Mouse (Mus musculus): ENCODE results near the gene Natd1. TPM values are rescaled to one million over a fixed set of nuclear protein-coding genes. Genes with fewer than 3 reads are reported as not detected.

Gene Natd1
- polyA plus RNA-seq, 1 experiment from 2014 or later = 19.9 TPM

DNA sequence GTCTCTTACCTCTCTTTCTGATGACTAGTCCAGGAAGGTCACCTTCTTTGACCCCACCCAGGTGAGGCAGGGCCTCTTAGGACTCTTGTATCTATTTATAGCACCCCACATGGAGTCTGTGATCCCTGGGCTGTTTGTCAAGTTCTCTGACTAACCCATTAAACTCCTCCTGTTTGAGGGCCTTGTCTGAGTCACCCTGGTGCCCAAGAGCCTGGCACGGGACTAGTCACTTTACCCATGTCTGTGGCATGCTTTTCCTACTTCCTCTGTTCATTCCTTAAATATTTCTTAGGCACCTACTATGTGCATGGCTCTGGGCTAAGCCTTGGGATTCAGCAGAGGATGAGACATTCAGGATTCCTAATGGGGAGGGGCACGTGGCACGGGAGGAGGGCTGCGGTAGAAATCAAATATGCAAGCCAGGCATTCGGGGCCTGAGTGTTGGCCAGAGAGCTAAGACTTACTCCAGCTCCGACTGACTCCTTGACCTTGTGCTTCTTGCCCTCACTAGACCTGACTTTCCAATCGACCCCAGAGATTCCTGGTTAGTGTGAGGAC lies 16.3 kb upstream of the Natd1 start:
- Histone ChIP-seq H3K4me1 (peaks cover 60% of the 10 kb centered on the region), H3K4me3 (peak overlapping the region; percentile 89), H3K27ac (replicated peaks) (0 out of 2 replicates have a peak overlapping the region, but pooled peaks have one; percentile 90), H3K27me3 (replicated peaks; ENCODE audit: low read depth, poor library complexity, severe bottlenecking) (peaks cover 8% of the 10 kb centered on the region; the same call in 1 of the 2 replicates), H3K9me3 (no peaks in the 10 kb centered on the region), H3K36me3 (replicated peaks) (peaks cover 14% of the 10 kb centered on the region; the same call in 1 of the 2 replicates)
- DNase-seq (ENCODE audit: low spot score) = no peak
- WGBS = 28% methylated on average over 7 of the region's 7 CpGs

DNA sequence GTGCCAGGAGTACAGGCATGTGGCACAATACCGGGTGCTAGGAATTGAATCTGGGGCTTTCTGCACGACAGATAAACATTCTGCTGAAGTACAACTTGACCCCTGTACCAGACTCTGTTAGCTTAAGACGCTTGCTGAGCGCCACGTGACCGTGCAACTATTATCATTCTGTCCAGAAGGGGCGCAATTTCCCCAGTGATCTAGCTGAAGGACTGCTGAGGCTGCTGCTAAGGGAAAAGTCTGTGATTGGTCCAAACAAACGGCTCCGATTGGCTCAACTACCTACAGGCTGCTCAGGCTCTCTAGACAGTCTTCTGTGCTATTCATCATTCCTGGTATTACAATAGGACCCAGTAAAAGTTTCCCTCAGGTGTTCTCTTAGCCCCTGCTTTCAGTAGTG lies 12.7 kb upstream of the Natd1 start:
- Histone ChIP-seq H3K4me3 (peak overlapping the region; percentile 40), H3K27ac (replicated peaks) (peak overlapping the region; percentile 67)
- WGBS = under 1% methylated on average over 9 of the region's 9 CpGs

DNA sequence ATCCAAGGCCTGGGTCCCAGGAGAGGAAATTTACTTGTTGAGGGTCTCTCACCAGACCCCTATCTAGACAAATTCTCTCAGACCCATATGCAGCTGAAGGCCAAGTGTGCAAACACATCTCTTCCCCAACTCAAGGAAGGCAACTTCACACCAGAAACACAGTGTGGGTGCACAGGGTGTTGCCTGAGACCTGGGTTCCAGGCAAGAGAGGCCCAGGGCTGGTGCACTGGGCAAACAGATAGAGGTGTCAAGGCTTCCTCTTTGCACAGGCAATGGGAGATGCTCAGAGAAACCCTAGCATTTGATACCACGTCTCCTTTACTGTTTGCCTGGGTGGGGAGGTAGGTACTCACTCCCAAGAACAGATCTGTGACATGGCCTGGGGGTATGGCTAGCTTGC lies 10.4 kb upstream of the Natd1 start:
- H3K4me3 ChIP-seq = no peak overlapping the region
- H3K36me3 ChIP-seq (replicated peaks) = peaks cover 7% of the 10 kb centered on the region
- H3K4me1 ChIP-seq = peaks cover 16% of the 10 kb centered on the region
- H3K27me3 ChIP-seq (replicated peaks; ENCODE audit: low read depth, poor library complexity, severe bottlenecking) = no peaks in the 10 kb centered on the region
- H3K9me3 ChIP-seq = no peaks in the 10 kb centered on the region
- DNase-seq (ENCODE audit: low spot score) = no peak
- WGBS = 89% methylated on average over 1 of the region's 1 CpGs
- H3K27ac ChIP-seq (replicated peaks) = no peak overlapping the region

More for the DNA sequence above, 12.7 kb upstream of the Natd1 start:
- Histone ChIP-seq H3K9me3 (no peaks in the 10 kb centered on the region), H3K27me3 (replicated peaks; ENCODE audit: low read depth, poor library complexity, severe bottlenecking) (peaks cover 8% of the 10 kb centered on the region; the same call in 1 of the 2 replicates), H3K4me1 (peaks cover 34% of the 10 kb centered on the region), H3K36me3 (replicated peaks) (no peaks in the 10 kb centered on the region)
- DNase-seq (ENCODE audit: low spot score) = peak; percentile 92

DNA sequence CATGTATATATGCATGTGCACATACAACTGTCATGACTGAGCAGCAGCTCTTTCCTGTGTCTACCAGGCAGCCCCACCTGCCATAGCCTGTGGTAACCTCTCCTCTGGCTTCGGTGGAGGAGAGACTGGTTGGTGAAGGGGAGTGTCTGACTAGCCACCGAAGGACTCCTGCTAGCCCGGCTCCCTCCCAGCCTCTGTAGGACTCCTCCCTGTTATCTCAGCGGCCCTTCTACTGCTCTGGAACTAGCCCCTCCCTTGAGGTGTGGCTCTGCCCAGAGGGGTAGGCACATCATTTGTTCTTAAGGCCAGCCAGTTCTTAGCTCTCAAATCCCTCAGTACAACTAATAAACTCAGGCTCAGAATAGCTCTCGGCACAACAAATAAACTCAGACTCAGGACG lies 9.9 kb upstream of the Natd1 start:
- Histone ChIP-seq H3K27me3 (replicated peaks; ENCODE audit: low read depth, poor library complexity, severe bottlenecking) (no peaks in the 10 kb centered on the region), H3K36me3 (replicated peaks) (peaks cover 7% of the 10 kb centered on the region), H3K9me3 (no peaks in the 10 kb centered on the region), H3K4me1 (peaks cover 16% of the 10 kb centered on the region), H3K27ac (replicated peaks) (no peak overlapping the region), H3K4me3 (no peak overlapping the region)
- DNase-seq (ENCODE audit: low spot score) = no peak
- WGBS = 48% methylated on average over 6 of the region's 6 CpGs

DNA sequence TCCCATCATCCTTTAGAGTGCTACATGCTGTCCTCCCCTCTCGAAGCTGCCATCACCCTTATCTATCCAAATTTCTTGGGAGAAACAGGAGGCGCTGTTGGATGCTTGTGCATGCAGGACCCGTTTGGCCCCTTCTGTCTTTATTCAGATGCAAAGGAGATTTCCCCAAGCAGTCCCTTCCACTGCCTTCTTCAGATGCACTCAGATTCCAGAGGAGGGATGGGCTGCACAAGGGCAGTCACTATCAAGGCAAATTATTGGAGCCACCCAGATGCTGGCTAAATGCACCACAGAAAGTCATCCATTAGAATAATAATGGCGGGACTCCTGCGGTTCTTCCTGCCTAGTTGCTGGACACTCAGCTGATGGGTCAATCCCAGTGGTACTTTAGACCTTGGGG lies 8.4 kb upstream of the Natd1 start:
- DNase-seq (ENCODE audit: low spot score) = no peak
- Histone ChIP-seq H3K4me3 (no peak overlapping the region), H3K36me3 (replicated peaks) (peaks cover 7% of the 10 kb centered on the region), H3K27me3 (replicated peaks; ENCODE audit: low read depth, poor library complexity, severe bottlenecking) (no peaks in the 10 kb centered on the region), H3K9me3 (no peaks in the 10 kb centered on the region), H3K4me1 (peaks cover 14% of the 10 kb centered on the region), H3K27ac (replicated peaks) (no peak overlapping the region)
- WGBS = 73% methylated on average over 5 of the region's 5 CpGs

DNA sequence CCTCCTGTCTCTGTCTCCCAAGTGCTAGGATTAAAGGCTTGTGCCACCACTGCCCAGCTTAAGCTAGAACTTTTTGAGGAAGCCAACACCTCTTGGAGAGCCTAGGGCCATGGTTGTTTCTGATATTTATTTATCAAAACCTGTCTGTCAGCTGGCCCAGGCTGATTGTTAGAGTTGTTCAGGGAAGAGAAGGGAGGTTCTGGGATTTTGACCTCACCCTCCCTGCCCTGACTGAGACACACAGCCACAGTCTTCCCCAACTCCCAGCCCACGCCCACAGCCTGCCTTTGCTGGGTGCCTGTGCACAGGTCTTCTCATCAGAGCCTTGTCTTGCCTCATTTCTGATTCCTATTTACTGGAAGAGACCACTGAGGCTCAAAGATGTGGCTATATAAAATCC lies 7.6 kb upstream of the Natd1 start:
- 81% methylated on average over 1 of the region's 1 CpGs for WGBS
- no peak for DNase-seq (ENCODE audit: low spot score)
- H3K27me3 ChIP-seq (replicated peaks; ENCODE audit: low read depth, poor library complexity, severe bottlenecking) = no peaks in the 10 kb centered on the region
- H3K36me3 ChIP-seq (replicated peaks) = peaks cover 7% of the 10 kb centered on the region
- H3K4me3 ChIP-seq = no peak overlapping the region
- no peaks in the 10 kb centered on the region for H3K9me3 ChIP-seq
- H3K4me1 ChIP-seq = peaks cover 6% of the 10 kb centered on the region
- no peak overlapping the region for H3K27ac ChIP-seq (replicated peaks)

DNA sequence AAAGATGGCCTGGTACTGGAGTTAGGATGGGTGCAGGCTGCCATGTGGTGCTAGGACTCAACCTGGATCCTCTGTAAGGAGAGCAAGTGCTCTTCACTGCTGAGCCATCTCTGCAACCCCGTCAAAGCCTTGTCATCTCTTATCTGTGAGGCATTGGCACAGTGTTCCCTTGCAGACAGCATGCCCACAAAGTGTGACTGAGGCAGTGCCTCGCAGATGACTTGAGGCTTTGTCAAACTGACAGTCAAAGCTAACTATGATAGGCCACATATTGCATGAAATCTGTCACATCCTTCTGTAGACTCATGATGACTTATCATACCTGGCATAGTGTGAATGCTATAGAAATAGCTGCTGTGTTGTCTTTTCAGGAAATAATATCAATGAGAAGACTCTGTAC lies 5.5 kb upstream of the Natd1 start:
- DNase-seq (ENCODE audit: low spot score) = no peak
- H3K27me3 ChIP-seq (replicated peaks; ENCODE audit: low read depth, poor library complexity, severe bottlenecking) = no peaks in the 10 kb centered on the region
- H3K9me3 ChIP-seq = no peaks in the 10 kb centered on the region
- WGBS = 81% methylated on average over 2 of the region's 2 CpGs
- H3K4me3 ChIP-seq = no peak overlapping the region
- H3K4me1 ChIP-seq = peaks cover 20% of the 10 kb centered on the region
- H3K36me3 ChIP-seq (replicated peaks) = peaks cover 7% of the 10 kb centered on the region
- no peak overlapping the region for H3K27ac ChIP-seq (replicated peaks)

DNA sequence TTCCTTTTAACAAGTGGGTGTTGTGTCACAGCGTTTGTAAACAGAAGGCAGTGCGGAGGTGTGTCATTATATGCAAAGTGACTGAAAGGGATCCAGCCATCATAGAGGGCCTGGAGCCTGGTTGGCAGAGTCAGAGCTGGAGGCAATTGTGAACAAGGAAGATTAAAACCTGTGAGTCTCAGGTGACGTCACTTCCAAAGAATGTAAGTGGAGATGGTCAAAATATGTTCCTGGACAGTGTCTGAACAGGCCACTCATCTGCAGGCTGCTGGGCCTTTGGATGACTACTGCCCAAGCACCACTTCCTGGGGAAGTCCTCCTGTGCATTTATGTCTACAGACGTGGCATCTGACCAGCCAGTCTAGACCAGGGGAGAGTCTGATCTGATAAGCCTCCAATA lies 651 bp upstream of the Natd1 start:
- no peaks in the 10 kb centered on the region for H3K36me3 ChIP-seq (replicated peaks)
- H3K4me3 ChIP-seq = no peak overlapping the region
- no peaks in the 10 kb centered on the region for H3K9me3 ChIP-seq
- no peaks in the 10 kb centered on the region for H3K27me3 ChIP-seq (replicated peaks; ENCODE audit: low read depth, poor library complexity, severe bottlenecking)
- no peak for DNase-seq (ENCODE audit: low spot score)
- H3K27ac ChIP-seq (replicated peaks) = no peak overlapping the region
- WGBS = 74% methylated on average over 4 of the region's 4 CpGs
- peaks cover 53% of the 10 kb centered on the region for H3K4me1 ChIP-seq

DNA sequence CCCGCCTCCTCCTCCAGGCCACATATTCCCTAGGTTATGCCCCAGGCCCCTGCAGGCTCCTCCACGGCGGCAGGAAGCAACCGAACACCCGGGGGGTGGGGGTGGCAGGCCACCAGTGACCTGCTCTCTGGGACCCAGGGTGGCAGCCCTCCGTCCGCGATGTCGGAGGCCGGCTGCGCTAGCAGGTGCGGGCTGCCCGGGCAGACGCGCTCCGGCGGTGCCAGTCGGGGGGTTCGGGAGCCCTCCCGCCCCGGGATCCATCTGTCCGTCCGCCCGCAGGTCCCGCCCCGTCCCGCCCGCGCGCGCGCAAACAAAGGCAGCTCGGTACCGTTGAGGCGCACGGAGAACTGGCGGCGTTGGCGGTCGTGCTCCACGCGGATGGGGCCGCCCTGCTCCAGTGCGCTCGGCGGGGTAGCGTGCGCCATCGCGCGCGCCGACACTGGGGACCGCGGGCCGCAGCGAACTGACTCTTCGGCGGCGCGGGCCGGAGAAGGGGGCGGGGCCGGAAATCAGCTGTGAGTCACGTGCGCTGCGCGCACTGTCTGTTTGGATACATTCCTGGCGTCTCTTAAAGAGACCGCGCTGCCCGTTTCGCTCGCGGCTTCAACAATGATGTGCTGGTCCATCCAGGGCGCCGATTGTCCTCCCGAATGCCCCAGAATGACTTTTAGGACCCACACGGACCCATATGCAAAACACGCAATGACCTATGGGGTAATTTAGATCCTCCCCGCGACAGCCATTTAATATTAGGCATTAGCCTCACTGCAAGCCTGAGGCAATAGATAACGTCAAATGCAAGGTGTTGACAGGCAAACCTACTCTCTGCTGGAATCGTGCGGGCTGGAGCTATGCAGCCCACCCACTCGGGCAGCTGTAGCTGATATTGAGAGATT lies 1.0 kb downstream of the Natd1 start:
- WGBS = under 1% methylated on average over 86 of the region's 86 CpGs
- peak overlapping the region; percentile 93 for H3K27ac ChIP-seq (replicated peaks)

DNA sequence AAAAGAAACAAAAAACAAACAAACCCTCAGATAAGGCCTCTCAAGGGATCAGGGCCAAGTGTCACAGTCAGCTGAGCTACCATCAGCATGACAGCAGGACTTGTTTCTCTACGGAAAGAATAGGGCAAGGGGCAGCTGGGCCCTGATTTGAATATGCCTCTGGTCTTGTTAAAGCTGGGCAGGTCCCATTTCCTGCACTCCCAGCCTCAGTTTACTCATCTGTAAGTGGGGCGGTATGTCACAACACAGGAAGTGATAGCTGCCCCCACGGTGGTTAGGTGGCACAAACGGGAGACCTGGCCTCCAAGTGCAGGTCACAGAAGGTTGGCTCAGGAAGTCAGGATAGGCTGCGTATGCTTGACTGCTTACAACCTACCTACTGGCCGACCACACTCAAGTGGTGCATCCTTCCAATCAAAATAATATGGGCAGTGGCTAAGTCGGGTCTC lies 2.0 kb downstream of the Natd1 start:
- Histone ChIP-seq H3K4me1 (peaks cover 53% of the 10 kb centered on the region), H3K36me3 (replicated peaks) (no peaks in the 10 kb centered on the region), H3K9me3 (no peaks in the 10 kb centered on the region), H3K27ac (replicated peaks) (no peak overlapping the region), H3K27me3 (replicated peaks; ENCODE audit: low read depth, poor library complexity, severe bottlenecking) (no peaks in the 10 kb centered on the region), H3K4me3 (peak overlapping the region; percentile 99)
- no peak for DNase-seq (ENCODE audit: low spot score)
- WGBS = 28% methylated on average over 7 of the region's 7 CpGs

More for the DNA sequence above, 1.0 kb downstream of the Natd1 start:
- H3K36me3 ChIP-seq (replicated peaks) = no peaks in the 10 kb centered on the region
- no peaks in the 10 kb centered on the region for H3K9me3 ChIP-seq
- no peaks in the 10 kb centered on the region for H3K27me3 ChIP-seq (replicated peaks; ENCODE audit: low read depth, poor library complexity, severe bottlenecking)
- peaks cover 53% of the 10 kb centered on the region for H3K4me1 ChIP-seq
- peak overlapping the region; percentile 99 for H3K4me3 ChIP-seq
- peak; percentile 94 for DNase-seq (ENCODE audit: low spot score)

DNA sequence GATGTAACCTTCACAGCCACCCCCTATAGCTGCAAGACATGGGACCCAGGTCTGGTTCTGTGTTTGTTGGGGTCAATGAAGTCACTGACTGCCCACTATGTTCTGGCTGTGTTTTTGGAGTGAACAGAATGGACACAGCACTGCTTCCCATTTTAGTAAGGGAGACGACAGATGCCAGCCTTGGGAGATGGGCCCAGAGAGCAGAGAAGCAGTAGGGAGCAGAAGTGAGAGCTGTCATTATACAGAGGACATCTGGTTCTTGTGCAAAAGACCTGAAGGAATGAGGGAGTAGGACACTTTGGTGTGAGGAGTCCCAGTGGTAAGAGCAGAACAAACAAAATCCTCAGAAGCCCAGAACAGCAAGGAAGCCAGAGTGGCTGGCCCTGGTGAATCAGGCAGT lies 4.9 kb downstream of the Natd1 start:
- WGBS = 76% methylated on average over 1 of the region's 1 CpGs
- Histone ChIP-seq H3K4me3 (no peak overlapping the region), H3K9me3 (no peaks in the 10 kb centered on the region), H3K27ac (replicated peaks) (no peak overlapping the region), H3K36me3 (replicated peaks) (peaks cover 23% of the 10 kb centered on the region), H3K27me3 (replicated peaks; ENCODE audit: low read depth, poor library complexity, severe bottlenecking) (no peaks in the 10 kb centered on the region), H3K4me1 (peaks cover 28% of the 10 kb centered on the region)
- no peak for DNase-seq (ENCODE audit: low spot score)

DNA sequence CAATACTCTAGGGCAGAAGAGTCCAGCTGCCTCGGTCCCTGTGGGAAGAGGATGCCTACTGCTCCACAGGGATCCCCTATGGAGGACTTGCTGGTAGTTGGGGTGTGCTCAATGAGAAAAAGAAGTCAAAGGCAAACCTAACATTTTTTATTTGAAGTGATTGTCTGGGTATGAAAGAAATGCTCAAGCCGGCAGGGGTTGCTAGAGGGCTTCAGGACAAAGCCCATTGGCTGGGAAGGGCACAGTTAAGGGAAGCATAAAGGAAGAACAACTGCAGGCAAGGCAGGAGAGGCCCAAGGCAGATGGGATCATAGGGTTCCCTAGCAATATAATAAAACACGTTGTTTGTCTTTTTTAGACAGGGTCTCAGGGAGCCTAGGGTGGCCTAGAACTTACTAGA lies 6.5 kb downstream of the Natd1 start:
- Histone ChIP-seq H3K36me3 (replicated peaks) (peaks cover 38% of the 10 kb centered on the region), H3K4me3 (no peak overlapping the region), H3K27me3 (replicated peaks; ENCODE audit: low read depth, poor library complexity, severe bottlenecking) (no peaks in the 10 kb centered on the region), H3K4me1 (peaks cover 20% of the 10 kb centered on the region), H3K9me3 (no peaks in the 10 kb centered on the region), H3K27ac (replicated peaks) (no peak overlapping the region)
- DNase-seq (ENCODE audit: low spot score) = no peak
- 74% methylated on average over 3 of the region's 3 CpGs for WGBS

DNA sequence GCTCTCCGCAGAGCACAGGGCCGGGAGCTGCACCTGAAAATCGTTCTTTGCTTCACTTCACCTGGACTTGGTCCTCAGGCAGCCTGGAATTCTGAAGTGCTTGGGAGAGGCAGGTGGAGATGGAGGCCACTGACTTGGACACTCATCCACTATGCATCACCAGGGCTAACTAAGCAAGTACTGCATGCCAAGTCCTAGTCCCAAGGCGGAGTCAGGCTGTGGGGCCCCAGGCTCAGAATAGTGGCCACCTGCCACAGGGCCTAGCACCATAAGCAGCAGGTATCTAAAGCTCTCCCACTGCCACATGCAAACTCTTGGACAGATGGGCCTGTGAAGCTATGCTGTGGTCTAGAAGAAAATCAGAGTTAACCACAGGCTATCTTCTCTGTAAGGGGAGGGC lies 8.1 kb downstream of the Natd1 start:
- no peaks in the 10 kb centered on the region for H3K27me3 ChIP-seq (replicated peaks; ENCODE audit: low read depth, poor library complexity, severe bottlenecking)
- H3K4me1 ChIP-seq = peaks cover 14% of the 10 kb centered on the region
- no peak for DNase-seq (ENCODE audit: low spot score)
- WGBS = 90% methylated on average over 4 of the region's 4 CpGs
- H3K36me3 ChIP-seq (replicated peaks) = peaks cover 40% of the 10 kb centered on the region
- no peak overlapping the region for H3K27ac ChIP-seq (replicated peaks)
- no peaks in the 10 kb centered on the region for H3K9me3 ChIP-seq
- H3K4me3 ChIP-seq = no peak overlapping the region
